Comparison of ENCODE assay signal across 14 mouse cellular contexts in the genomic region with DNA sequence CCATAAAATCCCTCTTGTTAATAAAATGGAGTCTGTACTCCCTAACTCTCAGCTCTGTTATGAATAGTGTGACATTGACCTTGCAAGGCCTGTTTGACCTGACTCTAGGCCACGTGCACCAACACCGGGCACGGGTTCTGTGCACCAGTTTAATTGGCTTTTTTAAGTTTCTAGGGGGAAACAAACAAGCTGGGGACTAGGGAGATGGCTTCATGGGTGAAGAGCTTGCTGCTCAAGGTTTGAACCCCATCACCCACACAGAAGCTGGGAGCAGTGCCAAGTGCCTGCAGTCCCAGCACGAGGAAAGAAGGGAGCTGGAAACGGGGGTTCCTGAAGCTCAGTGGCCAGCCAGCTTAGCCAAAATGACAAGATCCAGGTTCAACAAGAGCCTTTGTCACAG.
DNase-seq lines count a peak whose midpoint lies in the region; ATAC-seq and TF ChIP-seq lines count a peak whose summit lies in the region.
"Had no signal": no experiment of that assay in that cellular context is flagged by ENCODE, and none has a peak within 500 bp of the region (broad histone marks: within the 10 kb centered on the region; RNA-seq: fewer than 3 reads in every experiment).

No protein-coding gene starts in this region.

- intact Hi-C loops in heart, postnatal 10 days (cut with DNase I), result no loop called here

- H3K4me1 ChIP-seq in heart, embryonic 14.5 days (ENCODE audit: control insufficient read depth in 2 of 2, insufficient read depth in 2 of 2, low read length in 2 of 2), result peaks cover 27 to 55% of the 10 kb centered on the region in 2 experiments
- peaks cover 61% of the 10 kb centered on the region for H3K4me1 ChIP-seq in lung, embryonic 16.5 days (replicated peaks; ENCODE audit: control insufficient read depth, insufficient read depth, low read length)
- H3K4me1 ChIP-seq in thymus, adult 2 months (replicated peaks; ENCODE audit: control insufficient read depth, insufficient read depth, low read length), result peaks cover 25% of the 10 kb centered on the region
- H3K4me1 ChIP-seq: forebrain, embryonic 15.5 days; hindbrain, embryonic 15.5 days had no signal

- H3K36me3 ChIP-seq in heart, embryonic 14.5 days (ENCODE audit: control insufficient read depth, insufficient read depth, low read length), result peaks cover 99% of the 10 kb centered on the region
- peaks cover 15% of the 10 kb centered on the region for H3K36me3 ChIP-seq in lung, embryonic 16.5 days (ENCODE audit: control insufficient read depth, insufficient read depth, low read length)
- H3K36me3 ChIP-seq in thymus, adult 2 months (ENCODE audit: control insufficient read depth, insufficient read depth, low read length), result no peaks in the 10 kb centered on the region
- H3K36me3 ChIP-seq: forebrain, embryonic 15.5 days; hindbrain, embryonic 15.5 days had no signal

- DNase-seq in heart, postnatal 10 days, result no peak
- DNase-seq in lung, postnatal 25 days (ENCODE audit: low spot score), result no peak
- peak; percentile 73 for DNase-seq in kidney, adult 18-20 months
- DNase-seq in kidney, postnatal 14 days, result peak; percentile 83
- DNase-seq in thymus, adult 2 months, result no peak
- no peak for DNase-seq in testis, postnatal 10 days (ENCODE audit: low spot score)
- DNase-seq: cerebellum, adult 11-12 months; thymus, adult 18-20 months had no signal

- ATAC-seq in heart, embryonic 14.5 days (ENCODE audit: insufficient number of reproducible peaks, insufficient read depth, low FRiP score, low read depth), result no peak
- ATAC-seq in lung, embryonic 16.5 days (ENCODE audit: low read depth), result no peak
- ATAC-seq: CD4-positive, CD25-positive, alpha-beta regulatory T cell, adult 4 months; forebrain, embryonic 15.5 days had no signal

- WGBS in heart, embryonic 14.5 days, result 50% methylated on average over 5 of the region's 5 CpGs
- WGBS in lung, embryonic 16.5 days, result 48% methylated on average over 5 of the region's 5 CpGs
- WGBS in thymus, adult 2 months, result 91% methylated on average over 5 of the region's 5 CpGs

- H3K27me3 ChIP-seq in heart, embryonic 14.5 days (ENCODE audit: control insufficient read depth, insufficient read depth, low read length), result no peaks in the 10 kb centered on the region
- H3K27me3 ChIP-seq in lung, embryonic 16.5 days (ENCODE audit: control insufficient read depth, insufficient read depth, low read depth, low read length), result no peaks in the 10 kb centered on the region
- H3K27me3 ChIP-seq in thymus, adult 2 months (ENCODE audit: control insufficient read depth, insufficient read depth, low read length), result no peaks in the 10 kb centered on the region
- H3K27me3 ChIP-seq: forebrain, embryonic 15.5 days; hindbrain, embryonic 15.5 days; liver, embryonic 15.5 days had no signal

- no peak overlapping the region for H3K9ac ChIP-seq in heart, embryonic 14.5 days (ENCODE audit: low read length)
- no peak overlapping the region for H3K9ac ChIP-seq in lung, embryonic 16.5 days (ENCODE audit: low read length)
- H3K9ac ChIP-seq: forebrain, embryonic 15.5 days; hindbrain, embryonic 15.5 days; liver, embryonic 15.5 days had no signal

- no peak overlapping the region for H3K4me3 ChIP-seq in heart, embryonic 14.5 days (ENCODE audit: control insufficient read depth in 1 of 2, insufficient read depth in 1 of 2, low read depth in 1 of 2, low read length in 2 of 2)
- H3K4me3 ChIP-seq in lung, embryonic 16.5 days (ENCODE audit: low read length), result no peak overlapping the region
- H3K4me3 ChIP-seq in thymus, adult 2 months (ENCODE audit: control insufficient read depth, insufficient read depth, low read length), result no peak overlapping the region
- H3K4me3 ChIP-seq: forebrain, embryonic 15.5 days; hindbrain, embryonic 15.5 days; liver, embryonic 15.5 days had no signal

- no peak overlapping the region for H3K4me2 ChIP-seq in heart, embryonic 14.5 days (ENCODE audit: low read length)
- no peak overlapping the region for H3K4me2 ChIP-seq in lung, embryonic 16.5 days (ENCODE audit: low read depth, low read length)
- H3K4me2 ChIP-seq: forebrain, embryonic 15.5 days; hindbrain, embryonic 15.5 days; liver, embryonic 15.5 days had no signal

- TF ChIP-seq POLR2A in thymus, adult 2 months (IDR thresholded peaks at IDR 0.05; ENCODE audit: control insufficient read depth, extremely low read depth, insufficient read depth, low read length, poor library complexity), result no peak

- H3K27ac ChIP-seq in heart, embryonic 14.5 days (replicated peaks in 1 of 2; ENCODE audit: control insufficient read depth in 1 of 2, insufficient read depth in 1 of 2, low read depth in 2 of 2, low read length in 2 of 2), result peak overlapping the region; percentile 44 to 90; a peak in 3 of 4 replicates
- H3K27ac ChIP-seq in lung, embryonic 16.5 days (ENCODE audit: low read length), result peak overlapping the region; percentile 90
- H3K27ac ChIP-seq in thymus, adult 2 months (ENCODE audit: control insufficient read depth, insufficient read depth, low read length), result no peak overlapping the region
- H3K27ac ChIP-seq: forebrain, embryonic 15.5 days; liver, embryonic 15.5 days had no signal

- no peak for TF ChIP-seq CTCF in thymus, adult 2 months (IDR thresholded peaks at IDR 0.05; ENCODE audit: borderline replicate concordance, control insufficient read depth, extremely low read depth, insufficient read depth, low read length, poor library complexity)

- no peaks in the 10 kb centered on the region for H3K9me3 ChIP-seq in heart, embryonic 14.5 days (ENCODE audit: control insufficient read depth, low read length)
- H3K9me3 ChIP-seq in lung, embryonic 16.5 days (ENCODE audit: control insufficient read depth, low read length), result no peaks in the 10 kb centered on the region
- H3K9me3 ChIP-seq: forebrain, embryonic 15.5 days; hindbrain, embryonic 15.5 days; liver, embryonic 15.5 days had no signal

Comparison
In these comparisons a context has a peak if more than half of its experiments do, and no peak if none do; other contexts are left out.
1. DNase-seq: peak in kidney, adult 18-20 months (single experiment) and kidney, postnatal 14 days (single experiment); none in heart, postnatal 10 days (0 of 2), lung, postnatal 25 days (single experiment), thymus, adult 2 months (single experiment) and testis, postnatal 10 days (single experiment).